Mouse (Mus musculus) CH12.LX (cell line): ENCODE results near the gene Mad2l2. TPM values are rescaled to one million over a fixed set of nuclear protein-coding genes. Genes with fewer than 3 reads are reported as not detected.

Source experiments
- DNase-seq: peaks from one replicate; pipeline ENCODE4 v3.0.0-alpha.2; 2013; ENCODE audit errors: extremely low read depth
- H3K27ac ChIP-seq: 2 replicates; pipeline ENCODE4 v1.5.1; 2012; ENCODE audit warnings: low read depth, mild to moderate bottlenecking, control low read depth, moderate library complexity; ENCODE audit not compliant: insufficient read depth
- H3K27me3 ChIP-seq: replicated peaks from 2 replicates; pipeline ENCODE3; 2012; ENCODE audit warnings: inconsistent platforms
- H3K36me3 ChIP-seq, 2 experiments: replicated peaks in 1 of 2; 2 replicates each; pipeline versions ENCODE3 to v1.6.1; 2012; ENCODE audit warnings: inconsistent platforms in 1 of 2, low read length in 1 of 2, mild to moderate bottlenecking in 1 of 2, mixed read lengths in 1 of 2, moderate library complexity in 1 of 2; ENCODE audit not compliant: control insufficient read depth in 1 of 2, insufficient read depth in 1 of 2
- H3K4me1 ChIP-seq, 2 experiments: 2 replicates each; pipeline ENCODE4 v1.6.1; 2012; ENCODE audit warnings: inconsistent platforms in 1 of 2, moderate library complexity in 1 of 2; ENCODE audit not compliant: insufficient read depth in 2 of 2, control insufficient read depth in 1 of 2
- H3K4me2 ChIP-seq: 2 replicates; pipeline ENCODE4 v1.6.1; 2012; ENCODE audit warnings: low read depth, mild to moderate bottlenecking, control low read depth; ENCODE audit not compliant: poor library complexity, insufficient read depth, severe bottlenecking
- H3K4me3 ChIP-seq, 3 experiments: fragments of 150-350 bp in 1 of 3; sonication (generic) in 1 of 3; replicated peaks in 1 of 3; 2 replicates each; pipeline versions ENCODE3 to v1.5.1; 2011 to 2012; ENCODE audit warnings: low read depth in 2 of 3, low read length in 2 of 3, mild to moderate bottlenecking in 2 of 3, moderate library complexity in 2 of 3, control low read depth in 1 of 3, improper control_type of control experiment in 1 of 3, inconsistent platforms in 1 of 3, mixed read lengths in 1 of 3; ENCODE audit not compliant: poor library complexity in 1 of 3
- H3K79me2 ChIP-seq: replicated peaks from 2 replicates; pipeline ENCODE4 v1.6.1; 2012; ENCODE audit warnings: mild to moderate bottlenecking, moderate library complexity; ENCODE audit not compliant: control insufficient read depth, poor library complexity, insufficient read depth, severe bottlenecking; ENCODE audit errors: extremely low read depth
- H3K9ac ChIP-seq: 2 replicates; pipeline ENCODE4 v1.6.1; 2012; ENCODE audit warnings: low read depth, mild to moderate bottlenecking, control low read depth, moderate library complexity; ENCODE audit not compliant: insufficient read depth
- H3K9me3 ChIP-seq: replicated peaks from 2 replicates; pipeline ENCODE3; 2012; ENCODE audit warnings: low read length, inconsistent platforms, mixed read lengths
- BHLHE40 ChIP-seq: IDR thresholded peaks from 2 replicates; pipeline ENCODE4 v1.6.1; 2011; ENCODE audit warnings: mild to moderate bottlenecking, low read depth, low read length, improper control_type of control experiment
- CHD1 ChIP-seq: IDR thresholded peaks from 2 replicates; pipeline ENCODE4 v1.6.1; 2012; ENCODE audit warnings: low read depth, low read length, improper control_type of control experiment, inconsistent platforms
- CHD2 ChIP-seq: IDR thresholded peaks from 2 replicates; pipeline ENCODE4 v1.6.1; 2011; ENCODE audit warnings: low read length, improper control_type of control experiment
- CTCF ChIP-seq, 2 experiments: IDR thresholded peaks in 1 of 2; conservative IDR thresholded peaks in 1 of 2; 2 replicates each; pipeline ENCODE4 v1.5.1; 2011 to 2012; ENCODE audit warnings: low read depth in 2 of 2, low read length in 2 of 2, improper control_type of control experiment in 1 of 2, inconsistent platforms in 1 of 2, mild to moderate bottlenecking in 1 of 2, moderate library complexity in 1 of 2
- E2F4 ChIP-seq: IDR thresholded peaks from 2 replicates; pipeline ENCODE4 v1.6.1; 2011; ENCODE audit warnings: low read depth, low read length, improper control_type of control experiment; ENCODE audit not compliant: insufficient replicate concordance
- ELF1 ChIP-seq: IDR thresholded peaks from 2 replicates; pipeline ENCODE4 v1.6.1; 2014; ENCODE audit warnings: low read depth, mild to moderate bottlenecking, inconsistent platforms, low read length, improper control_type of control experiment
- EP300 ChIP-seq: IDR thresholded peaks from 2 replicates; pipeline ENCODE4 v1.6.1; 2011; ENCODE audit warnings: low read length, improper control_type of control experiment
- ETS1 ChIP-seq: conservative IDR thresholded peaks from 2 replicates; pipeline ENCODE4 v1.6.1; 2012; ENCODE audit warnings: low read depth, mild to moderate bottlenecking, inconsistent platforms, low read length, improper control_type of control experiment, moderate library complexity
- GABPA ChIP-seq: IDR thresholded peaks from 2 replicates; pipeline ENCODE4 v1.6.1; 2012; ENCODE audit warnings: low read depth, low read length, improper control_type of control experiment, inconsistent platforms; ENCODE audit not compliant: insufficient replicate concordance
- HCFC1 ChIP-seq: IDR thresholded peaks from 2 replicates; pipeline ENCODE4 v1.6.1; 2012; ENCODE audit warnings: low read depth, mild to moderate bottlenecking, inconsistent platforms, low read length, improper control_type of control experiment
- IRF4 ChIP-seq: IDR thresholded peaks from 2 replicates; pipeline ENCODE4 v1.6.1; 2014; ENCODE audit warnings: low read depth, mild to moderate bottlenecking, inconsistent platforms, low read length, improper control_type of control experiment
- JUN ChIP-seq: IDR thresholded peaks from 2 replicates; pipeline ENCODE4 v1.6.1; 2011; ENCODE audit warnings: low read depth, mild to moderate bottlenecking, low read length, improper control_type of control experiment, moderate library complexity; ENCODE audit not compliant: insufficient read depth
- JUND ChIP-seq: conservative IDR thresholded peaks from 2 replicates; pipeline ENCODE4 v1.6.1; 2011; ENCODE audit warnings: low read depth, low read length, improper control_type of control experiment
- KAT2A ChIP-seq: IDR thresholded peaks from 2 replicates; pipeline ENCODE4 v1.6.1; 2012; ENCODE audit warnings: low read length, improper control_type of control experiment, inconsistent platforms; ENCODE audit not compliant: insufficient replicate concordance
- MAFK ChIP-seq: IDR thresholded peaks from 2 replicates; pipeline ENCODE4 v1.6.1; 2011; ENCODE audit warnings: low read length, improper control_type of control experiment; ENCODE audit not compliant: insufficient replicate concordance
- MAZ ChIP-seq: IDR thresholded peaks from 2 replicates; pipeline ENCODE4 v1.6.1; 2012; ENCODE audit warnings: low read depth, mild to moderate bottlenecking, inconsistent platforms, low read length, improper control_type of control experiment, moderate library complexity
- MEF2A ChIP-seq: IDR thresholded peaks from 2 replicates; pipeline ENCODE4 v1.6.1; 2014; ENCODE audit warnings: low read depth, mild to moderate bottlenecking, inconsistent platforms, low read length, improper control_type of control experiment, borderline replicate concordance
- MXI1 ChIP-seq: IDR thresholded peaks from 2 replicates; pipeline ENCODE4 v1.6.1; 2011; ENCODE audit warnings: mild to moderate bottlenecking, low read depth, low read length, improper control_type of control experiment
- MYC ChIP-seq: IDR thresholded peaks from 2 replicates; pipeline ENCODE4 v1.6.1; 2011; ENCODE audit warnings: low read depth, mild to moderate bottlenecking, improper control_type of control experiment, low read length
- NELFE ChIP-seq: IDR thresholded peaks from 2 replicates; pipeline ENCODE4 v1.6.1; 2011; ENCODE audit warnings: low read depth, low read length, improper control_type of control experiment
- NRF1 ChIP-seq: IDR thresholded peaks from 2 replicates; pipeline ENCODE4 v1.6.1; 2014; ENCODE audit warnings: low read depth, mild to moderate bottlenecking, inconsistent platforms, low read length, improper control_type of control experiment, moderate library complexity
- PAX5 ChIP-seq: IDR thresholded peaks from 2 replicates; pipeline ENCODE4 v1.6.1; 2012; ENCODE audit warnings: low read length, inconsistent platforms, mixed read lengths
- POLR2A ChIP-seq: IDR thresholded peaks from 2 replicates; pipeline ENCODE4 v1.6.1; 2011; ENCODE audit warnings: low read depth, mild to moderate bottlenecking, improper control_type of control experiment, low read length
- POLR2AphosphoS2 ChIP-seq: IDR thresholded peaks from 2 replicates; pipeline ENCODE4 v1.6.1; 2011; ENCODE audit warnings: low read depth, low read length, improper control_type of control experiment
- RAD21 ChIP-seq: IDR thresholded peaks from 2 replicates; pipeline ENCODE4 v1.6.1; 2011; ENCODE audit warnings: low read depth, mild to moderate bottlenecking, low read length, improper control_type of control experiment, moderate library complexity
- RCOR1 ChIP-seq: conservative IDR thresholded peaks from 2 replicates; pipeline ENCODE4 v1.6.1; 2012; ENCODE audit warnings: low read depth, mild to moderate bottlenecking, inconsistent platforms, low read length, improper control_type of control experiment
- SIN3A ChIP-seq: IDR thresholded peaks from 2 replicates; pipeline ENCODE4 v1.6.1; 2012; ENCODE audit warnings: low read length, improper control_type of control experiment, inconsistent platforms
- SMC3 ChIP-seq: IDR thresholded peaks from 2 replicates; pipeline ENCODE4 v1.6.1; 2011; ENCODE audit warnings: low read depth, low read length, improper control_type of control experiment
- TBP ChIP-seq: conservative IDR thresholded peaks from 2 replicates; pipeline ENCODE4 v1.6.1; 2011; ENCODE audit warnings: low read depth, low read length, improper control_type of control experiment
- TCF12 ChIP-seq: IDR thresholded peaks from 2 replicates; pipeline ENCODE4 v1.6.1; 2014; ENCODE audit warnings: low read depth, mild to moderate bottlenecking, inconsistent platforms, low read length, improper control_type of control experiment
- UBTF ChIP-seq: IDR thresholded peaks from 2 replicates; pipeline ENCODE4 v1.6.1; 2012; ENCODE audit warnings: low read depth, mild to moderate bottlenecking, inconsistent platforms, low read length, improper control_type of control experiment, moderate library complexity
- USF1 ChIP-seq: IDR thresholded peaks from 2 replicates; pipeline ENCODE4 v1.6.1; 2014; ENCODE audit warnings: low read depth, mild to moderate bottlenecking, inconsistent platforms, low read length, improper control_type of control experiment
- USF2 ChIP-seq: conservative IDR thresholded peaks from 2 replicates; pipeline ENCODE4 v1.6.1; 2011; ENCODE audit warnings: low read depth, low read length, improper control_type of control experiment
- ZC3H11A ChIP-seq: IDR thresholded peaks from 2 replicates; pipeline ENCODE4 v1.6.1; 2012; ENCODE audit warnings: low read depth, mild to moderate bottlenecking, inconsistent platforms, low read length, improper control_type of control experiment
- ZKSCAN1 ChIP-seq: IDR thresholded peaks from 2 replicates; pipeline ENCODE4 v1.6.1; 2012; ENCODE audit warnings: low read depth, inconsistent platforms, low read length, improper control_type of control experiment, borderline replicate concordance
- ZMIZ1 ChIP-seq: IDR thresholded peaks from 2 replicates; pipeline ENCODE4 v1.6.1; 2012; ENCODE audit warnings: low read depth, mild to moderate bottlenecking, inconsistent platforms, low read length, improper control_type of control experiment
- ZNF384 ChIP-seq: IDR thresholded peaks from 2 replicates; pipeline ENCODE4 v1.6.1; 2012; ENCODE audit warnings: low read depth, low read length, improper control_type of control experiment, inconsistent platforms
- dilution Hi-C: fragments of 300-500 bp; cut with MboI; formaldehyde crosslinking; loops from 2 replicates; pipeline ENCODE4 v1.14.3; 2020; ENCODE audit warnings: low sequenced_read_pairs; ENCODE audit not compliant: extremely low pct_unique_long_range_greater_than_20kb, extremely low pct_ligation_motif_present
- in situ Hi-C: fragments of 300-500 bp; cut with MboI; formaldehyde crosslinking; loops from 3 replicates; pipeline ENCODE4 v1.14.3; 2019; ENCODE audit warnings: low sequenced_read_pairs, low pct_ligation_motif_present, low pct_unique_long_range_greater_than_20kb, mixed read lengths
- polyA plus RNA-seq: library from polyadenylated mRNA; unstranded; fragments of >175 nt; gene quantifications from 2 replicates; pipeline ENCODE4 v1.2.1, GENCODE M21; 2012; ENCODE audit warnings: low read depth; ENCODE audit not compliant: insufficient read length
- total RNA-seq, 2 experiments: library from RNA; depleted of rRNA; stranded (reverse); fragments of 300-350 nt in 1 of 2; fragments of >200 nt in 1 of 2; gene quantifications; 2 replicates each; pipeline ENCODE4 v1.2.3; 2012 to 2014

Mad2l2 gene
- total and polyA plus RNA-seq, 3 experiments: 23.1 to 43.3 (median 36.5) TPM

DNA sequence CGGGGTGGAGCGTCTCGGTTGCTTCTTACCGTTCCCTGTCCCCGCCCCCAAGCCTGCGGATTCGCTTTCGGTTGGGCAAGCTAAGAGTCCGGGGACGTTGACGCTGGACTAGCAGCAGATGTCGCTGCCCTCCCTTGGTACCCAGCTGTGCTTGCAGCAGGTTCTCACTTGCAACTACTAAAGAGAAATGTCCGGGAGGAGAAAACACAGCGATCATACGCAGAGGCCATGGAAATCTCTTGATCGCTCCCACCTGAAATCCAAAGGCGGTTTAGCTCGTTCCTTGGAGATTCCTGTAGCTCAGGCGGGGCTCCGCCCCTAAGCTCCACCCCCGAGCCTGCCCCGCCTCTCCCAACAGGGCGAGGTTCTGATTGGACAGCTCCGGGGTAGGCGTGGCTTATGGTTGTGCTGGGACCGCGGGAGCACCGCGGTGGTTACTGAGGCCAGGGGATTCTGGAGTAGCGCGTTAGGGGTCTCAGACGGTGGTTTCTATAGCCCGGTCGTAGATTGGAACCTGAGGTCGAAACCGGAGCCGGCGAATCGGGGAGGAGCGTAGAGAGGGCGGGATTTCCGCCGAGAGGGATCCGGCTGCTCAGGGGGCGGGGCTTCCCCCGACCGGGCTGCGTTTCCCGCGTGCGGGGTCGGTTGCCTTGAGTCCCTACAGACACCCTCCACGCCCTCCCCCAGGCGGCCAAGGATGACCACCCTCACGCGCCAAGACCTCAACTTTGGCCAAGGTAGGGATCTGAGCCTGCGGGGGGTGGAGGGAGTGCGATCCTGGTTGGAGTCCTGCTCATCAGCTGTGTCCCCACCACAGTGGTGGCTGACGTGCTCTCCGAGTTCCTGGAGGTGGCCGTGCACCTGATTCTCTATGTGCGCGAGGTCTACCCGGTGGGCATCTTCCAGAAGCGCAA, 10.2 kb downstream of the Mad2l2 start:
- H3K9me3 ChIP-seq: no peaks in the 10 kb centered on the region
- H3K36me3 ChIP-seq: peaks cover 10 to 28% of the 10 kb centered on the region in 2 experiments
- dilution Hi-C loops: no loop called here
- H3K4me3 ChIP-seq: peak overlapping the region; percentile 77 to 85 (median 83)
- H3K27ac ChIP-seq: peak overlapping the region; percentile 73
- in situ Hi-C loops: no loop called here
- peaks cover 0 to 6% of the 10 kb centered on the region in 2 experiments; a peak in 2 of 4 replicates for H3K4me1 ChIP-seq
- DNase-seq: peak; percentile 92
- peaks cover 30% of the 10 kb centered on the region for H3K27me3 ChIP-seq
- no peaks in the 10 kb centered on the region; the same call in 1 of the 2 replicates for H3K79me2 ChIP-seq
- peak overlapping the region; percentile 76 for H3K9ac ChIP-seq
- peak overlapping the region; percentile 25 for H3K4me2 ChIP-seq
- TF ChIP-seq MAZ: peak; percentile 83; the same call in 1 of the 2 replicates
- no peak for TF ChIP-seq IRF4
- TF ChIP-seq POLR2A: peak; percentile 90
- 0 out of 2 replicates have a peak, but pooled peaks have one; percentile 46 for TF ChIP-seq POLR2AphosphoS2
- TF ChIP-seq ZKSCAN1: no peak
- peak; percentile 62; the same call in 1 of the 2 replicates for TF ChIP-seq CHD2
- TF ChIP-seq ZC3H11A: no peak
- TF ChIP-seq ETS1: no peak
- TF ChIP-seq CHD1: no peak; the same call in 1 of the 2 replicates
- TF ChIP-seq EP300: no peak
- no peak for TF ChIP-seq MAFK
- TF ChIP-seq UBTF: 0 out of 2 replicates have a peak, but pooled peaks have one; percentile 38
- 0 out of 2 replicates have a peak, but pooled peaks have one; percentile 25 for TF ChIP-seq NRF1
- TF ChIP-seq PAX5: no peak
- TF ChIP-seq JUND: no peak
- TF ChIP-seq USF1: no peak
- TF ChIP-seq USF2: no peak
- TF ChIP-seq BHLHE40: peak; percentile 25; the same call in 1 of the 2 replicates
- no peak for TF ChIP-seq MYC
- peak; percentile 50 for TF ChIP-seq TCF12
- TF ChIP-seq RCOR1: no peak
- TF ChIP-seq ZNF384: 0 out of 2 replicates have a peak, but pooled peaks have one; percentile 2
- no peak for TF ChIP-seq TBP
- TF ChIP-seq SIN3A: peak; percentile 86
- TF ChIP-seq GABPA: no peak
- peak; percentile 34; the same call in 1 of the 2 replicates for TF ChIP-seq MEF2A
- no peak for TF ChIP-seq JUN
- TF ChIP-seq ZMIZ1: peak; percentile 70
- TF ChIP-seq NELFE: peak; percentile 77
- 0 out of 2 replicates have a peak, but pooled peaks have one; percentile 28 for TF ChIP-seq KAT2A
- TF ChIP-seq ELF1: no peak
- peak; percentile 55 for TF ChIP-seq SMC3
- peak; percentile 90 for TF ChIP-seq MXI1
- TF ChIP-seq CTCF (conservative IDR thresholded peaks at IDR 0.05 in 1 of 2, IDR thresholded peaks at IDR 0.05 in 1 of 2; ENCODE audit: low read depth in 2 of 2, low read length in 2 of 2): peak; percentile 21 to 76; a peak in 2 of 4 replicates
- peak; percentile 53 for TF ChIP-seq RAD21
- TF ChIP-seq E2F4: 0 out of 2 replicates have a peak, but pooled peaks have one; percentile 24
- TF ChIP-seq HCFC1: peak; percentile 58; the same call in 1 of the 2 replicates
